Mouse (Mus musculus): Measurements from ENCODE around the gene Nwd1. TPM values are rescaled to one million over a fixed set of nuclear protein-coding genes. Genes with fewer than 3 reads are reported as not detected.
"Not testable (repeated sequence)": the region's sequence is repeated elsewhere in the genome, so short reads cannot be mapped to it uniquely, and the experiment has no call there.

Gene Nwd1
- total RNA-seq (2022) = under 1 TPM; 0.31 to 0.79 (median 0.46) TPM

- DNase-seq (ENCODE audit: low spot score) = peak; percentile 52
Observed at GRCm38 (mm10) chr8:72646060-72646767, at the start of gene Nwd1. Gene Nwd1 (plus strand): TSS chr8:72646711.

GRCm38 (mm10) chr8:72642885-72643284 lies 3.6 kb upstream of the Nwd1 start:
- no peak for DNase-seq (ENCODE audit: low spot score)

- DNase-seq (ENCODE audit: low spot score) = no peak
Observed at GRCm38 (mm10) chr8:72644601-72645000, 1.9 kb upstream of the Nwd1 start.

- DNase-seq (ENCODE audit: low spot score) = no peak
Observed at GRCm38 (mm10) chr8:72646768-72647143, 245 bp downstream of the Nwd1 start.

GRCm38 (mm10) chr8:72650697-72651096 lies 4.2 kb downstream of the Nwd1 start:
- no peak for DNase-seq (ENCODE audit: low spot score)

- no peak for DNase-seq (ENCODE audit: low spot score)
Observed at GRCm38 (mm10) chr8:72654565-72655521, 8.3 kb downstream of the Nwd1 start.

GRCm38 (mm10) chr8:72655522-72655912 lies 9.0 kb downstream of the Nwd1 start:
- no peak for DNase-seq (ENCODE audit: low spot score)

GRCm38 (mm10) chr8:72659967-72660366 lies 13.5 kb downstream of the Nwd1 start:
- DNase-seq (ENCODE audit: low spot score) = no peak

- DNase-seq (ENCODE audit: low spot score) = no peak
Observed at GRCm38 (mm10) chr8:72664107-72664652, 17.7 kb downstream of the Nwd1 start.

DNA sequence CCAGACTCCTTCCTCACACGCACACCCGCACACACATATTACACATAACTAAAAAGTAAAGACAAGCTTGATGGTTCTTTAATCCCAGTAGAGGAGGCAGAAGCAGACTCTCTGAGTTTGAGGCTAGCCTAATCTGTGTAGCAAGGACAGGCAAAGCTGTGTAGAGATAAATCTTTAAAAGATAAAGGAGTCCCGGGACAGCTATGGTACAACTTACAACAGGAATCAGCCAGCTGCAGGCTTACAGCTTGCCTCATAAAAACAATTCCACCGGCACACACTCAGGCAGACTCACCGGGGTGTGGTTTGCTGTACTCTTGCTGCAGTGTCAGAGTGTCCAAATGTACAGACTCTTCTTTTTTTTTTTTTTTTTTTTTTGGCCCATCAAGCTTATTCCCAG lies 18.2 kb downstream of the Nwd1 start:
- DNase-seq (ENCODE audit: low spot score) = no peak

- no peak for DNase-seq (ENCODE audit: low spot score)
Observed at GRCm38 (mm10) chr8:72665405-72665804, 18.9 kb downstream of the Nwd1 start.

DNA sequence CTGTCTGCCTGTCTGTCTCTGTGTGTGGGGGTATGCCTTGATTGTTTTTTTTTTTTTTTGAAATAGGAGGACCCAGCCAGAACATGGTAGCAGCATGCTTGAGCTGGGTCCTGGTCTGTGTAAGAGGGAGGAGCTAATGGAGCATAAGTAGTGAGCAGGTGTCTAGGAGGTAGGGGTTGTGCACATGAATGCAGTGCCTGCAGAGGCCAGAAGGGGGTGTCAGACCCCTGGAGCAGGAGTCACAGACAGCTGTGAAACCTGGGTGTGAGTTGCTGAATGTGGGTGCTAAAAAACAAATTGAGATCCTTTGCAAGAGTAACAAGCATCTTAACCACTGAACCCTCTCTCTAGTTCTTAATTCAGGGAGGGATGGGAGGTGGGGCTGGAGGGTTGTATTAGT lies 22.4 kb downstream of the Nwd1 start:
- no peak for DNase-seq (ENCODE audit: low spot score)

DNA sequence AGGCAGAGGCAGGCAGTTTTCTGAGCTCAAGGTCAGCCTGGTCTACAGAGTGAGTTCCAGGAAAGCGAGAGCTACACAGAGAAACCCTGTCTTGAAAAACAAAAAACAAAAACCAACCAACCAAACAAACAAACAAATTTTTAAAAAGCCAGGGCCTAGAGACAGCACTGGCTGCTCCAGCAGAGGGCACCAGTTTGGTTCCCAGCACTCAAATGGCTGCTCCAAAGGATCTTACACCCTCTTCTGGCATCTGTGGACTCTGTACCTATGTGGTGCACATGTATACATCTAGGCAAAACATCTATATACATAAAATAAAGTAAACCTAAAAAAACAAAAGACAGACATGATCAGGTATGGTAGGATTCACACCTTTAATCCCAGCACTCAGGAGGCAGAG lies 26.3 kb downstream of the Nwd1 start:
- no peak for DNase-seq (ENCODE audit: low spot score)

DNA sequence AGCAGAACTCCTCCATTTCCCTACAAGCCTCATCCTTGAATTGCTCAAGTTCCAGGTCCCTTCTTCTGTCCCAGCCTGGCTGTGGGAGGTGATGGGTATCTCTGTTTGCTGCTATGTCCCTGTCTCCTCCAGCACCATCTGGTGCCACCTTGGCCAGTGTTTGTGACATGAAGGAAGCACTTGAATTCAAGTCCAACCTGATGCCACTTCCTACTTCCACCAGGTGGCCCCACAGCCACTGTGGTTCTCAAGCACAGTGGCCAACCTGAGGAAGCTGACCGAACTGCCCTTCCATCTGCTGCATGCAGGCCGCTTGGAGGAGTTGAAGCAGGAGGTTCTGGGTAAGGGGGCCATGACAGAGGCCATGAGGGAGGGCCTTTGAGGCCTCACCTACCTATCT lies 27.7 kb downstream of the Nwd1 start:
- no peak for DNase-seq (ENCODE audit: low spot score)

DNA sequence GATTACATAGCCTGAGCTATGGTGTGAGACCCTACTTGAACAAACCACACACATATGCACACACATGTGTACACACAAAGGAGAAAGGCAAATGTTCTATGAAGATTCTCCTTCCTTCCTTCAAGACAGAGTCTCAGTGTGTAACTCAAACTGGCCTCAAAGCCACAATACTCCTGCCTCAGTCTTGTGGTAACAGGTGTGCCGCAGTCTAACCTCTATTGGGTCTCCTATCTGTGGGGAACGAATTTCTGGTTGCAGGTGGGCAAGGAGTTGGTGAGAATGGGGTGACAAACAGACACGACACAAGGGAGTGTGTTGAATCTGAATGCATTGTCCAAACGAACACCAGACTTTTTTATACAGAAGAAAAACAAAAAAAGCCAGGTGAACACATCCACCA lies 29.9 kb downstream of the Nwd1 start:
- no peak for DNase-seq (ENCODE audit: low spot score)

DNA sequence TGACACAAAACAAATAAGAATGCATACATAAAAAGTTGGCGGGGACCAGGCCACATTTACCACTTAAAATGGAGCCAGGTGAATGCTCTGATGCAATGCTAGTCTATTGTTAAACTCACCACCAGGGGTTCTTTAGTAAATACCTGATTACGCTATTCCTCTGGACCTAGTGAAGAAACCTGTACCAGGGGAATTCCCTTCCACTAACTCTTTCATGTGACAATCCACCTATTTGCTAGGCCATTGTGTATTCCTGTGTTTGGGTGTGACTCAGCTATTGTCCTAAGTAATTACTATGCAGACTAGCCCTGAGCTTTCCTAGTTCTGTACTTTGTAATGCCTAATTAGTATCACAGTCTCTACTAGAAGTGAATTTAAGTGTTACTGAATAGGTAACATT lies 30.3 kb downstream of the Nwd1 start:
- DNase-seq (ENCODE audit: low spot score) = not testable (repeated sequence)

DNA sequence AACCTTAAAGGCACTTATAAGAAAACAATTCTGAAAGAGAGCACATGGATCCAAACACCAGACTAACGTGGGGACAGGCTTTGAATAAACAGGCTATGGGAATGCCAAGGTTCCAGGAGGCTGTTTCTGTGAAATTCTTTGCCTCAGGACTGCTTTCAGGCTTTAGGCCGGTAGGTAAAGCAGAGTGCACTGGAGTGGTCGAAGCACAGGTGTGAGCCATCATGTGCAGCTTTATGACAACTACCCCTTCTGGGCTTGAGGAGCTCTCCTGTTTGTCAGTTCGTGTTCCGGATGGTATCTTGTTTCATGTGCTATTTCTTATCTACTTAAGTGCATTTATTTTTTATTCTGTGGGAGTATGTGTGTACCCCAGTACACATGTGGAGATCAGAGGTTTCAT lies 30.8 kb downstream of the Nwd1 start:
- DNase-seq (ENCODE audit: low spot score) = no peak

DNA sequence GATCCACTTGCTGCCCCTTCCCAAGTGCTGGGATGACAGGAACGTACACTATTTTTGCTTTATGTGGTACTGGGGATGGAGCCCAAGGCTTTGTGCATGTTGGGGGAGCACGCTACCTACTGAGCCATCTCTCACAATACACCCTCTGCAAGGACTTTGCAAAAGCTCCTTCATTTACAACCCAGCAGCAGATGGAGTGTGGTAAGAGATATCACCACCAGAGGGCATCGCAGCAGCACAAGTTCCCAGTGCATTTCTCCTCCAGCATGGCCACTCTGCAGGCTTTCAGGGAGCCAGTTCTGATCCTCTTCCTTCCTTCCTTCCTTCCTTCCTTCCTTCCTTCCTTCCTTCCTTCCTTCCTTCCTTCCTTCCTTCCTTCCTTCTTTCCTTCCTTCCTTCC lies 33.6 kb downstream of the Nwd1 start:
- DNase-seq (ENCODE audit: low spot score) = peak; percentile 24

DNA sequence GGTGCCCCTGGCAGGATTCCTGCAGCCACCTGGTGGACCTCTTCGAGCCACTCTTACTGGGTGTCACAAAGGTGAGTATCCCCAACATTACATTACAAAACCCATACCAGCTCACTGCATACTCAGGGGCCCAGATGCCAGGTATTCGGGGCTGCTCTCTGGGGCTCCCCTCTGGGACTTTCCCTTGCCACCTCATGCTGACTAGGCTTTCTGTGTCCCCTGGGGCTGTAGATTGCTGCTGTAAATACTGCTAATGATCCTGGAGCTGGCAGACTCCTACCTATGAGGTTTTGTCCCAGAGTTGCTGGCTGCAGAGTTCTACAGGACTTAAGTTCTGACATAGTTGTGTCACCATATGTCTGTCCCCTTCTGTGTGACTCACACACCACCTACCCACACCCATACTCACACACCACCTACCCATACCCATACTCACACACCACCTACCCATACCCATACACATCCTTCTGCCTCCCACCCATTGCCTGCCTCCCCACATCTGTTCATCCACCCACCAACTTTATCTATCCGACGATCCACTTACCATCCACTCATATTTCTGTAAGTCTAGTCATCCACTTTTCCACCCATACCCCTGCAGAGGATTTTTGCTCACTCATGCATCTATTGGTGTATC lies 35.7 kb downstream of the Nwd1 start:
- DNase-seq (ENCODE audit: low spot score) = no peak

DNA sequence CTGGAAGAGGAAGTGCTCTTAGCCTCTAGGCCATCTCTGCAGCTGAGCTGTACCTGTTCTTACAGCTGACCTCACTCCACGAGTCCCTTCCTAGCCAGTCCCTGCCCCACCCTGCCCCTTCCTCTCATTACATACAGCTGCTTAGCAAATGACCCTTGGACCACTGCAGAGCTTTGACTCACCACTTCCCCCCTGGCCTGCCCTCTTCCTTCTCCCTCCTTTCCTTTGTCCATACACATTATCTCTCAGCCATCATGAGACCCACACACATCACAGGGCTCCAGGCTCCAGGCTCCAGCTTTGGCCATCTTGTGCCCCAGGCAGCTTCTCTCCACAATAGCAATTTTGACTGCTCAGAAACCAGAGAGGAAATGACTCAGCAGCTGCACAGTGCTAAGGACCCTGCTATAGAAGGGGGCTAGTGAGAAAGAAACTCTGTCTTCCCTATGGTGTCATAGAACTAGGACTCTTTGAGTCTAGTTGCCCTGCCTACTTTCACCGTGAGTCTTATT lies 36.6 kb downstream of the Nwd1 start:
- no peak for DNase-seq (ENCODE audit: low spot score)

GRCm38 (mm10) chr8:72683572-72684099 lies 37.1 kb downstream of the Nwd1 start:
- not testable (repeated sequence) for DNase-seq (ENCODE audit: low spot score)
